Mouse (Mus musculus) frontal cortex, adult 2 months (tissue): ENCODE results near the gene Nfasc. TPM values are rescaled to one million over a fixed set of nuclear protein-coding genes. Genes with fewer than 3 reads are reported as not detected.
A peak's percentile ranks its signal among the peaks of the same experiment; 100 is the strongest.

ENCODE experiments used
- DNase-seq, 2 experiments: peaks; one replicate each; pipeline ENCODE4 v3.0.0; 2022; ENCODE audit warnings: low spot score in 1 of 2; ENCODE audit errors: extremely low spot score in 1 of 2
- polyA plus RNA-seq: library from polyadenylated mRNA; depleted of rRNA; stranded (reverse); fragments of >200 nt; gene quantifications from 2 replicates; pipeline ENCODE4 v1.2.3, GENCODE M21; 2012; rRNA removed

The Nfasc gene
- polyA plus RNA-seq, result 77.6 and 87.0 TPM in 2 replicates

- peak; percentile 77 to 95 for DNase-seq
Observed at GRCm38 (mm10) chr1:132741175-132741997, at the start of gene Nfasc. TSS of gene Nfasc (minus strand) at chr1:132741797.

GRCm38 (mm10) chr1:132791049-132791448 lies 49.5 kb upstream of the Nfasc start:
- DNase-seq, result no peak

- no peak for DNase-seq
Observed at GRCm38 (mm10) chr1:132786866-132787265, 45.3 kb upstream of the Nfasc start.

- no peak for DNase-seq
Observed at GRCm38 (mm10) chr1:132781607-132782445, 40.2 kb upstream of the Nfasc start.

GRCm38 (mm10) chr1:132780961-132781360 lies 39.4 kb upstream of the Nfasc start:
- no peak for DNase-seq

GRCm38 (mm10) chr1:132780254-132780653 lies 38.7 kb upstream of the Nfasc start:
- DNase-seq, result peak in 1 of 2 experiments; percentile 24

- DNase-seq, result no peak
Observed at GRCm38 (mm10) chr1:132774959-132775358, 33.4 kb upstream of the Nfasc start.

- peak in 1 of 2 experiments; percentile 42 for DNase-seq
Observed at GRCm38 (mm10) chr1:132771377-132771776, 29.8 kb upstream of the Nfasc start.

GRCm38 (mm10) chr1:132769559-132769958 lies 28.0 kb upstream of the Nfasc start:
- DNase-seq, result peak in 1 of 2 experiments; percentile 27

- DNase-seq, result no peak
Observed at GRCm38 (mm10) chr1:132767422-132767821, 25.8 kb upstream of the Nfasc start.

GRCm38 (mm10) chr1:132765887-132766651 lies 24.5 kb upstream of the Nfasc start:
- peak in 1 of 2 experiments; percentile 54 for DNase-seq

GRCm38 (mm10) chr1:132765222-132765621 lies 23.6 kb upstream of the Nfasc start:
- DNase-seq, result no peak

- peak in 1 of 2 experiments; percentile 32 for DNase-seq
Observed at GRCm38 (mm10) chr1:132759390-132759789, 17.8 kb upstream of the Nfasc start.

- peak; percentile 58 to 92 for DNase-seq
Observed at GRCm38 (mm10) chr1:132758656-132759370, 17.2 kb upstream of the Nfasc start.

GRCm38 (mm10) chr1:132755211-132755610 lies 13.6 kb upstream of the Nfasc start:
- DNase-seq, result no peak

GRCm38 (mm10) chr1:132749217-132749884 lies 7.8 kb upstream of the Nfasc start:
- peak in 1 of 2 experiments; percentile 52 for DNase-seq

- peak in 1 of 2 experiments; percentile 74 for DNase-seq
Observed at GRCm38 (mm10) chr1:132746302-132746701, 4.7 kb upstream of the Nfasc start.

GRCm38 (mm10) chr1:132745636-132746035 lies 4.0 kb upstream of the Nfasc start:
- DNase-seq, result peak in 1 of 2 experiments; percentile 48

GRCm38 (mm10) chr1:132739077-132739521 lies 2.5 kb downstream of the Nfasc start:
- DNase-seq, result peak; percentile 55 to 79
